Mouse (Mus musculus): ENCODE measurements around the gene Arvcf. TPM values are rescaled to one million over a fixed set of nuclear protein-coding genes. Genes with fewer than 3 reads are reported as not detected.
A peak's percentile ranks its signal among the peaks of the same experiment; 100 is the strongest.

The Arvcf gene
- polyA plus RNA-seq, 1 experiment from 2014 or later, result 13.8 TPM

- Histone ChIP-seq H3K9ac (ENCODE audit: low read depth, low read length) (peak overlapping the region; percentile 6), H3K9me3 (ENCODE audit: control insufficient read depth, low read length) (no peaks in the 10 kb centered on the region), H3K27ac (ENCODE audit: low read depth, low read length) (peak overlapping the region; percentile 75), H3K27me3 (replicated peaks; ENCODE audit: control insufficient read depth, insufficient read depth, low read length) (no peaks in the 10 kb centered on the region), H3K36me3 (ENCODE audit: control insufficient read depth, insufficient read depth, low read length) (no peaks in the 10 kb centered on the region), H3K4me2 (peak overlapping the region; percentile 54), H3K4me1 (replicated peaks; ENCODE audit: control insufficient read depth, insufficient read depth, low read length) (peaks cover 40% of the 10 kb centered on the region), H3K4me3 (ENCODE audit: low read depth, low read length) (no peak overlapping the region)
- DNase-seq (ENCODE audit: low spot score) (peak; percentile 53), ATAC-seq (replicated peaks; ENCODE audit: low FRiP score) (peak; percentile 85)
- WGBS, result 38% methylated on average over 5 of the region's 7 CpGs
Observed at GRCm38 (mm10) chr16:18387704-18388582, 40.0 kb downstream of the Arvcf start.

GRCm38 (mm10) chr16:18388583-18389435 lies 40.8 kb downstream of the Arvcf start:
- Histone ChIP-seq H3K27ac (ENCODE audit: low read depth, low read length) (peak overlapping the region; percentile 75), H3K4me2 (peak overlapping the region; percentile 54), H3K9me3 (ENCODE audit: control insufficient read depth, low read length) (no peaks in the 10 kb centered on the region), H3K4me3 (ENCODE audit: low read depth, low read length) (no peak overlapping the region), H3K4me1 (replicated peaks; ENCODE audit: control insufficient read depth, insufficient read depth, low read length) (peaks cover 45% of the 10 kb centered on the region), H3K36me3 (ENCODE audit: control insufficient read depth, insufficient read depth, low read length) (no peaks in the 10 kb centered on the region), H3K9ac (ENCODE audit: low read depth, low read length) (0 out of 2 replicates have a peak overlapping the region, but pooled peaks have one; percentile 6), H3K27me3 (replicated peaks; ENCODE audit: control insufficient read depth, insufficient read depth, low read length) (no peaks in the 10 kb centered on the region)
- DNase-seq (ENCODE audit: low spot score), result no peak
- no peak for ATAC-seq (replicated peaks; ENCODE audit: low FRiP score)
- 80% methylated on average over 14 of the region's 14 CpGs for WGBS

GRCm38 (mm10) chr16:18390399-18390798 lies 42.4 kb downstream of the Arvcf start:
- Histone ChIP-seq H3K27ac (ENCODE audit: low read depth, low read length) (no peak overlapping the region), H3K4me3 (ENCODE audit: low read depth, low read length) (no peak overlapping the region), H3K9ac (ENCODE audit: low read depth, low read length) (no peak overlapping the region), H3K9me3 (ENCODE audit: control insufficient read depth, low read length) (no peaks in the 10 kb centered on the region), H3K4me1 (replicated peaks; ENCODE audit: control insufficient read depth, insufficient read depth, low read length) (peaks cover 56% of the 10 kb centered on the region), H3K36me3 (ENCODE audit: control insufficient read depth, insufficient read depth, low read length) (no peaks in the 10 kb centered on the region), H3K27me3 (replicated peaks; ENCODE audit: control insufficient read depth, insufficient read depth, low read length) (no peaks in the 10 kb centered on the region), H3K4me2 (no peak overlapping the region)
- ATAC-seq (replicated peaks; ENCODE audit: low FRiP score) (no peak), DNase-seq (ENCODE audit: low spot score) (no peak)
- 69% methylated on average over 6 of the region's 6 CpGs for WGBS

- H3K36me3 ChIP-seq (ENCODE audit: control insufficient read depth, insufficient read depth, low read length), result no peaks in the 10 kb centered on the region
- WGBS, result 94% methylated on average over 3 of the region's 3 CpGs
- H3K4me3 ChIP-seq (ENCODE audit: low read depth, low read length), result no peak overlapping the region
- H3K27me3 ChIP-seq (replicated peaks; ENCODE audit: control insufficient read depth, insufficient read depth, low read length), result no peaks in the 10 kb centered on the region
- no peak overlapping the region for H3K9ac ChIP-seq (ENCODE audit: low read depth, low read length)
- no peak for DNase-seq (ENCODE audit: low spot score)
- H3K27ac ChIP-seq (ENCODE audit: low read depth, low read length), result no peak overlapping the region
- H3K9me3 ChIP-seq (ENCODE audit: control insufficient read depth, low read length), result no peaks in the 10 kb centered on the region
- no peak for ATAC-seq (replicated peaks; ENCODE audit: low FRiP score)
- peaks cover 56% of the 10 kb centered on the region for H3K4me1 ChIP-seq (replicated peaks; ENCODE audit: control insufficient read depth, insufficient read depth, low read length)
- H3K4me2 ChIP-seq, result no peak overlapping the region
Observed at GRCm38 (mm10) chr16:18391127-18391526, 43.1 kb downstream of the Arvcf start.

- no peaks in the 10 kb centered on the region for H3K36me3 ChIP-seq (ENCODE audit: control insufficient read depth, insufficient read depth, low read length)
- H3K4me2 ChIP-seq, result no peak overlapping the region
- WGBS, result 77% methylated on average over 3 of the region's 3 CpGs
Observed at GRCm38 (mm10) chr16:18391728-18392127, 43.7 kb downstream of the Arvcf start.

GRCm38 (mm10) chr16:18392469-18393426 lies 44.8 kb downstream of the Arvcf start:
- DNase-seq (ENCODE audit: low spot score) (peak; percentile 88), ATAC-seq (replicated peaks; ENCODE audit: low FRiP score) (peak; percentile 86)
- WGBS, result 1% methylated on average over 62 of the region's 63 CpGs
- Histone ChIP-seq H3K4me3 (ENCODE audit: low read depth, low read length) (peak overlapping the region; percentile 74), H3K27ac (ENCODE audit: low read depth, low read length) (peak overlapping the region; percentile 35; the same call in 1 of the 2 replicates), H3K4me1 (replicated peaks; ENCODE audit: control insufficient read depth, insufficient read depth, low read length) (peaks cover 46% of the 10 kb centered on the region), H3K36me3 (ENCODE audit: control insufficient read depth, insufficient read depth, low read length) (peaks cover 4% of the 10 kb centered on the region), H3K4me2 (peak overlapping the region; percentile 99), H3K9ac (ENCODE audit: low read depth, low read length) (peak overlapping the region; percentile 80), H3K9me3 (ENCODE audit: control insufficient read depth, low read length) (no peaks in the 10 kb centered on the region), H3K27me3 (replicated peaks; ENCODE audit: control insufficient read depth, insufficient read depth, low read length) (no peaks in the 10 kb centered on the region)

More at GRCm38 (mm10) chr16:18391728-18392127, 43.7 kb downstream of the Arvcf start:
- ATAC-seq (replicated peaks; ENCODE audit: low FRiP score), result no peak
- Histone ChIP-seq H3K27me3 (replicated peaks; ENCODE audit: control insufficient read depth, insufficient read depth, low read length) (no peaks in the 10 kb centered on the region), H3K27ac (ENCODE audit: low read depth, low read length) (no peak overlapping the region), H3K9me3 (ENCODE audit: control insufficient read depth, low read length) (no peaks in the 10 kb centered on the region), H3K4me3 (ENCODE audit: low read depth, low read length) (no peak overlapping the region), H3K9ac (ENCODE audit: low read depth, low read length) (no peak overlapping the region), H3K4me1 (replicated peaks; ENCODE audit: control insufficient read depth, insufficient read depth, low read length) (peaks cover 56% of the 10 kb centered on the region)
- no peak for DNase-seq (ENCODE audit: low spot score)

GRCm38 (mm10) chr16:18393595-18393994 lies 45.6 kb downstream of the Arvcf start:
- no peak for DNase-seq (ENCODE audit: low spot score)

GRCm38 (mm10) chr16:18394056-18394455 lies 46.1 kb downstream of the Arvcf start:
- Histone ChIP-seq H3K4me2 (no peak overlapping the region; the same call in 1 of the 2 replicates), H3K4me1 (replicated peaks; ENCODE audit: control insufficient read depth, insufficient read depth, low read length) (peaks cover 33% of the 10 kb centered on the region)
- no peak for ATAC-seq (replicated peaks; ENCODE audit: low FRiP score)

More at GRCm38 (mm10) chr16:18393595-18393994, 45.6 kb downstream of the Arvcf start:
- H3K4me2 ChIP-seq, result peak overlapping the region; percentile 99
- 0 out of 2 replicates have a peak overlapping the region, but pooled peaks have one; percentile 35 for H3K27ac ChIP-seq (ENCODE audit: low read depth, low read length)
- H3K27me3 ChIP-seq (replicated peaks; ENCODE audit: control insufficient read depth, insufficient read depth, low read length), result no peaks in the 10 kb centered on the region
- no peaks in the 10 kb centered on the region for H3K9me3 ChIP-seq (ENCODE audit: control insufficient read depth, low read length)
- peaks cover 37% of the 10 kb centered on the region for H3K4me1 ChIP-seq (replicated peaks; ENCODE audit: control insufficient read depth, insufficient read depth, low read length)
- H3K4me3 ChIP-seq (ENCODE audit: low read depth, low read length), result peak overlapping the region; percentile 74
- no peak for ATAC-seq (replicated peaks; ENCODE audit: low FRiP score)
- WGBS, result 49% methylated on average over 5 of the region's 5 CpGs
- H3K9ac ChIP-seq (ENCODE audit: low read depth, low read length), result peak overlapping the region; percentile 80
- H3K36me3 ChIP-seq (ENCODE audit: control insufficient read depth, insufficient read depth, low read length), result peaks cover 10% of the 10 kb centered on the region

More at GRCm38 (mm10) chr16:18394056-18394455, 46.1 kb downstream of the Arvcf start:
- no peak overlapping the region for H3K4me3 ChIP-seq (ENCODE audit: low read depth, low read length)
- 72% methylated on average over 3 of the region's 3 CpGs for WGBS
- H3K36me3 ChIP-seq (ENCODE audit: control insufficient read depth, insufficient read depth, low read length), result peaks cover 10% of the 10 kb centered on the region
- no peak overlapping the region; the same call in 1 of the 2 replicates for H3K9ac ChIP-seq (ENCODE audit: low read depth, low read length)
- DNase-seq (ENCODE audit: low spot score), result no peak
- no peaks in the 10 kb centered on the region for H3K9me3 ChIP-seq (ENCODE audit: control insufficient read depth, low read length)
- H3K27me3 ChIP-seq (replicated peaks; ENCODE audit: control insufficient read depth, insufficient read depth, low read length), result no peaks in the 10 kb centered on the region
- no peak overlapping the region for H3K27ac ChIP-seq (ENCODE audit: low read depth, low read length)

Data from liver, embryonic 11.5 days (tissue).